Mouse (Mus musculus): Measurements from ENCODE around the gene Unc119. TPM values are rescaled to one million over a fixed set of nuclear protein-coding genes. Genes with fewer than 3 reads are reported as not detected.

The Unc119 gene
- polyA plus RNA-seq, 1 experiment from 2014 or later: 24.1 TPM

- ATAC-seq (ENCODE audit: low read depth): no peak
- Histone ChIP-seq H3K4me3 (ENCODE audit: low read depth, low read length) (no peak overlapping the region), H3K36me3 (ENCODE audit: control insufficient read depth, insufficient read depth) (no peaks in the 10 kb centered on the region), H3K4me1 (ENCODE audit: control insufficient read depth, low read depth, low read length) (no peaks in the 10 kb centered on the region), H3K4me2 (ENCODE audit: low read depth, low read length) (no peak overlapping the region), H3K27me3 (ENCODE audit: control insufficient read depth, insufficient read depth, low read depth, low read length) (no peaks in the 10 kb centered on the region), H3K9ac (ENCODE audit: low read depth, low read length) (no peak overlapping the region), H3K27ac (ENCODE audit: low read length) (no peak overlapping the region), H3K9me3 (replicated peaks; ENCODE audit: control insufficient read depth, low read length) (no peaks in the 10 kb centered on the region)
- 36% methylated on average over 12 of the region's 12 CpGs for WGBS (ENCODE audit: insufficient replicate concordance)
Measured at GRCm38 (mm10) chr11:78377549-78378159, 34.4 kb downstream of the Unc119 start.

- no peaks in the 10 kb centered on the region for H3K4me1 ChIP-seq (ENCODE audit: control insufficient read depth, low read depth, low read length)
- no peaks in the 10 kb centered on the region for H3K36me3 ChIP-seq (ENCODE audit: control insufficient read depth, insufficient read depth)
- H3K9ac ChIP-seq (ENCODE audit: low read depth, low read length): no peak overlapping the region
- no peak overlapping the region for H3K27ac ChIP-seq (ENCODE audit: low read length)
- no peaks in the 10 kb centered on the region for H3K9me3 ChIP-seq (replicated peaks; ENCODE audit: control insufficient read depth, low read length)
- WGBS (ENCODE audit: insufficient replicate concordance): 59% methylated on average over 4 of the region's 4 CpGs
- H3K4me2 ChIP-seq (ENCODE audit: low read depth, low read length): no peak overlapping the region
- no peak for ATAC-seq (ENCODE audit: low read depth)
- H3K4me3 ChIP-seq (ENCODE audit: low read depth, low read length): no peak overlapping the region
- H3K27me3 ChIP-seq (ENCODE audit: control insufficient read depth, insufficient read depth, low read depth, low read length): no peaks in the 10 kb centered on the region
Measured at GRCm38 (mm10) chr11:78380351-78380750, 37.1 kb downstream of the Unc119 start.

- no peak overlapping the region for H3K9ac ChIP-seq (ENCODE audit: low read depth, low read length)
- H3K27me3 ChIP-seq (ENCODE audit: control insufficient read depth, insufficient read depth, low read depth, low read length): no peaks in the 10 kb centered on the region
- no peak overlapping the region for H3K4me3 ChIP-seq (ENCODE audit: low read depth, low read length)
- no peaks in the 10 kb centered on the region for H3K4me1 ChIP-seq (ENCODE audit: control insufficient read depth, low read depth, low read length)
- WGBS (ENCODE audit: insufficient replicate concordance): 62% methylated on average over 3 of the region's 3 CpGs
- ATAC-seq (ENCODE audit: low read depth): no peak
- H3K27ac ChIP-seq (ENCODE audit: low read length): no peak overlapping the region
- H3K36me3 ChIP-seq (ENCODE audit: control insufficient read depth, insufficient read depth): no peaks in the 10 kb centered on the region
- H3K9me3 ChIP-seq (replicated peaks; ENCODE audit: control insufficient read depth, low read length): no peaks in the 10 kb centered on the region
- no peak overlapping the region for H3K4me2 ChIP-seq (ENCODE audit: low read depth, low read length)
Measured at GRCm38 (mm10) chr11:78380996-78381395, 37.7 kb downstream of the Unc119 start.

GRCm38 (mm10) chr11:78382286-78382685, 39.0 kb downstream of the Unc119 start:
- H3K9me3 ChIP-seq (replicated peaks; ENCODE audit: control insufficient read depth, low read length): no peaks in the 10 kb centered on the region
- no peak for ATAC-seq (ENCODE audit: low read depth)
- no peaks in the 10 kb centered on the region for H3K4me1 ChIP-seq (ENCODE audit: control insufficient read depth, low read depth, low read length)
- no peak overlapping the region for H3K4me3 ChIP-seq (ENCODE audit: low read depth, low read length)
- 63% methylated on average over 7 of the region's 7 CpGs for WGBS (ENCODE audit: insufficient replicate concordance)
- H3K9ac ChIP-seq (ENCODE audit: low read depth, low read length): no peak overlapping the region
- no peaks in the 10 kb centered on the region for H3K36me3 ChIP-seq (ENCODE audit: control insufficient read depth, insufficient read depth)
- no peak overlapping the region for H3K4me2 ChIP-seq (ENCODE audit: low read depth, low read length)
- no peaks in the 10 kb centered on the region for H3K27me3 ChIP-seq (ENCODE audit: control insufficient read depth, insufficient read depth, low read depth, low read length)
- no peak overlapping the region for H3K27ac ChIP-seq (ENCODE audit: low read length)

- ATAC-seq (ENCODE audit: low read depth): no peak
- H3K4me3 ChIP-seq (ENCODE audit: low read depth, low read length): no peak overlapping the region
- no peaks in the 10 kb centered on the region for H3K36me3 ChIP-seq (ENCODE audit: control insufficient read depth, insufficient read depth)
- no peak overlapping the region for H3K9ac ChIP-seq (ENCODE audit: low read depth, low read length)
- H3K9me3 ChIP-seq (replicated peaks; ENCODE audit: control insufficient read depth, low read length): no peaks in the 10 kb centered on the region
- WGBS (ENCODE audit: insufficient replicate concordance): 51% methylated on average over 5 of the region's 5 CpGs
- no peak overlapping the region for H3K4me2 ChIP-seq (ENCODE audit: low read depth, low read length)
- H3K27me3 ChIP-seq (ENCODE audit: control insufficient read depth, insufficient read depth, low read depth, low read length): no peaks in the 10 kb centered on the region
- H3K27ac ChIP-seq (ENCODE audit: low read length): no peak overlapping the region
- no peaks in the 10 kb centered on the region for H3K4me1 ChIP-seq (ENCODE audit: control insufficient read depth, low read depth, low read length)
Measured at GRCm38 (mm10) chr11:78382701-78383100, 39.4 kb downstream of the Unc119 start.

- no peak overlapping the region for H3K4me2 ChIP-seq (ENCODE audit: low read depth, low read length)
- WGBS (ENCODE audit: insufficient replicate concordance): 76% methylated on average over 10 of the region's 10 CpGs
- ATAC-seq (ENCODE audit: low read depth): no peak
Measured at GRCm38 (mm10) chr11:78385776-78386175, 42.5 kb downstream of the Unc119 start.

GRCm38 (mm10) chr11:78386508-78387043, 43.3 kb downstream of the Unc119 start, which contains the start of gene Foxn1:
Gene Foxn1 (minus strand): TSS chr11:78386558.
- H3K4me2 ChIP-seq (ENCODE audit: low read depth, low read length): no peak within 1 kb of the TSS
- H3K27ac ChIP-seq (ENCODE audit: low read length): no peak within 1 kb of the TSS
- no peak within 1 kb of the TSS for H3K9ac ChIP-seq (ENCODE audit: low read depth, low read length)
- WGBS (ENCODE audit: insufficient replicate concordance): 70% methylated on average over 14 of the region's 14 CpGs
- no peaks in the 10 kb centered on the region for H3K36me3 ChIP-seq (ENCODE audit: control insufficient read depth, insufficient read depth)
- H3K9me3 ChIP-seq (replicated peaks; ENCODE audit: control insufficient read depth, low read length): no peaks in the 10 kb centered on the region
- ATAC-seq (ENCODE audit: low read depth): no peak
- no peak within 1 kb of the TSS for H3K4me3 ChIP-seq (ENCODE audit: low read depth, low read length)
- no peaks in the 10 kb centered on the region for H3K4me1 ChIP-seq (ENCODE audit: control insufficient read depth, low read depth, low read length)
- H3K27me3 ChIP-seq (ENCODE audit: control insufficient read depth, insufficient read depth, low read depth, low read length): no peaks in the 10 kb centered on the region

More at GRCm38 (mm10) chr11:78385776-78386175, 42.5 kb downstream of the Unc119 start:
- no peak overlapping the region for H3K9ac ChIP-seq (ENCODE audit: low read depth, low read length)
- no peaks in the 10 kb centered on the region for H3K36me3 ChIP-seq (ENCODE audit: control insufficient read depth, insufficient read depth)
- no peak overlapping the region for H3K27ac ChIP-seq (ENCODE audit: low read length)
- H3K4me1 ChIP-seq (ENCODE audit: control insufficient read depth, low read depth, low read length): no peaks in the 10 kb centered on the region
- no peaks in the 10 kb centered on the region for H3K9me3 ChIP-seq (replicated peaks; ENCODE audit: control insufficient read depth, low read length)
- H3K4me3 ChIP-seq (ENCODE audit: low read depth, low read length): no peak overlapping the region
- H3K27me3 ChIP-seq (ENCODE audit: control insufficient read depth, insufficient read depth, low read depth, low read length): no peaks in the 10 kb centered on the region

- Histone ChIP-seq H3K36me3 (ENCODE audit: control insufficient read depth, insufficient read depth) (no peaks in the 10 kb centered on the region), H3K9me3 (replicated peaks; ENCODE audit: control insufficient read depth, low read length) (no peaks in the 10 kb centered on the region), H3K4me2 (ENCODE audit: low read depth, low read length) (no peak overlapping the region), H3K27me3 (ENCODE audit: control insufficient read depth, insufficient read depth, low read depth, low read length) (no peaks in the 10 kb centered on the region), H3K4me3 (ENCODE audit: low read depth, low read length) (no peak overlapping the region), H3K27ac (ENCODE audit: low read length) (no peak overlapping the region), H3K4me1 (ENCODE audit: control insufficient read depth, low read depth, low read length) (no peaks in the 10 kb centered on the region), H3K9ac (ENCODE audit: low read depth, low read length) (no peak overlapping the region)
- 57% methylated on average over 3 of the region's 3 CpGs for WGBS (ENCODE audit: insufficient replicate concordance)
- ATAC-seq (ENCODE audit: low read depth): 0 out of 2 replicates have a peak, but pooled peaks have one; percentile 32
Measured at GRCm38 (mm10) chr11:78392728-78393127, 49.4 kb downstream of the Unc119 start.

- ATAC-seq (ENCODE audit: low read depth): no peak
- Histone ChIP-seq H3K9ac (ENCODE audit: low read depth, low read length) (no peak overlapping the region), H3K27me3 (ENCODE audit: control insufficient read depth, insufficient read depth, low read depth, low read length) (no peaks in the 10 kb centered on the region), H3K27ac (ENCODE audit: low read length) (no peak overlapping the region), H3K4me1 (ENCODE audit: control insufficient read depth, low read depth, low read length) (peaks cover 5% of the 10 kb centered on the region), H3K36me3 (ENCODE audit: control insufficient read depth, insufficient read depth) (no peaks in the 10 kb centered on the region), H3K4me3 (ENCODE audit: low read depth, low read length) (no peak overlapping the region), H3K4me2 (ENCODE audit: low read depth, low read length) (no peak overlapping the region), H3K9me3 (replicated peaks; ENCODE audit: control insufficient read depth, low read length) (no peaks in the 10 kb centered on the region)
- 55% methylated on average over 11 of the region's 11 CpGs for WGBS (ENCODE audit: insufficient replicate concordance)
Measured at GRCm38 (mm10) chr11:78396950-78397349, 53.7 kb downstream of the Unc119 start.

All from liver, embryonic 16.5 days (tissue).